Mouse (Mus musculus) spleen, adult 2 months (tissue): ENCODE measurements around the gene Aldh1l1.

Source experiments
- CTCF ChIP-seq: fragments of 200-500 bp; IDR thresholded peaks from 2 replicates; pipeline ENCODE4 v1.5.1; 2011; ENCODE audit warnings: mild to moderate bottlenecking, inconsistent platforms; ENCODE audit not compliant: insufficient read depth, insufficient read length, insufficient replicate concordance; ENCODE audit errors: extremely low read depth
- POLR2A ChIP-seq: fragments of 200-500 bp; IDR thresholded peaks from 2 replicates; pipeline ENCODE4 v1.6.1; 2011; ENCODE audit warnings: low read depth, low read length, inconsistent platforms

DNA sequence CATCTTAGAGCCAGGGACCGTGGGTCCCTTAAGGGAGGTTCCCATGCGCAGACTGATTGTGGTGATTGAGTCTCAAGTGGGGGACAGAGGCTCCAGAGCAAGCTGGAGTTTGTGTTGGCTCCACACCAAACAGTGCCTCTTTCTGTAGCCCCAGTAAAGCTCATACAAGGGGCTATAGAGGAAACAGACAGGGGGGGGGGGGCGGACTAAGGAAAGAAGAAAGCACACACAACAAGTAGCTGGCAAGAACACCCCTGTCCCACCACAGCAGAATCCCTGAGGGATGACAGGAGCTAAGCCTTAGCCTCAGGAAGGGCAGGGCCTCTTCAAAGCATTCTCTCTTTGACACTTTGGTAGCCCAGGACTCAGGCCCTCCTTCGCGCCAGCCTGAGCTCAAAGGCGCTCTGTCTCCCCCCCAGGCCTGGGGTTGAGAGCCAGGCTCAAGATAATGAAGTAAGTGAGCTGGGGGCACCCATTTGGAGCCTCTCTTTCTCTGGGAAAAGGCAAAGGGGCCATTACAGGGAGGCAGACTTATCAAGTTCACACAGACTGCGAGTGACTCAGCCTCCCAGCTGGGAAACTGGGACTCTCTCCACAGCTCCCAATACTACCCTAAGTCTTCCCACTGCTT, 9.2 kb downstream of the Aldh1l1 start:
- TF ChIP-seq POLR2A (no peak), CTCF (no peak)
